Mouse (Mus musculus): ENCODE results near the gene Spaca6. TPM values are rescaled to one million over a fixed set of nuclear protein-coding genes. Genes with fewer than 3 reads are reported as not detected.

Spaca6 gene
- polyA plus RNA-seq, 1 experiment from 2014 or later: 14.4 TPM

GRCm38 (mm10) chr17:17830731-17831130 is 3.8 kb downstream of the Spaca6 start:
- peaks cover 34% of the 10 kb centered on the region for H3K4me1 ChIP-seq (replicated peaks; ENCODE audit: insufficient read depth, low read length)
- peak overlapping the region; percentile 86; the same call in 1 of the 2 replicates for H3K9ac ChIP-seq (ENCODE audit: low read depth, low read length)
- H3K27ac ChIP-seq: no peak overlapping the region
- no peak for ATAC-seq (replicated peaks; ENCODE audit: low FRiP score, low read depth)
- no peaks in the 10 kb centered on the region for H3K9me3 ChIP-seq (replicated peaks; ENCODE audit: low read length)
- H3K36me3 ChIP-seq (ENCODE audit: insufficient read depth, low read length): no peaks in the 10 kb centered on the region
- no peak for TF ChIP-seq CTCF (IDR thresholded peaks at IDR 0.05; ENCODE audit: low read depth)
- H3K27me3 ChIP-seq (ENCODE audit: insufficient read depth, low read length): no peaks in the 10 kb centered on the region
- peak overlapping the region; percentile 94 for H3K4me2 ChIP-seq (ENCODE audit: low read length)
- no peak for DNase-seq (ENCODE audit: low spot score)
- H3K4me3 ChIP-seq (replicated peaks; ENCODE audit: low read depth, low read length): 0 out of 2 replicates have a peak overlapping the region, but pooled peaks have one; percentile 82
- 40% methylated on average over 7 of the region's 7 CpGs for WGBS

GRCm38 (mm10) chr17:17834896-17835295 is 7.9 kb downstream of the Spaca6 start:
- WGBS: 0% methylated on average over 1 of the region's 1 CpGs
- Histone ChIP-seq H3K4me2 (ENCODE audit: low read length) (no peak overlapping the region), H3K9me3 (replicated peaks; ENCODE audit: low read length) (no peaks in the 10 kb centered on the region), H3K4me1 (replicated peaks; ENCODE audit: insufficient read depth, low read length) (peaks cover 35% of the 10 kb centered on the region), H3K27ac (peak overlapping the region; percentile 15; the same call in 1 of the 2 replicates), H3K4me3 (replicated peaks; ENCODE audit: low read depth, low read length) (no peak overlapping the region), H3K36me3 (ENCODE audit: insufficient read depth, low read length) (0 out of 2 replicates have a peak, but pooled peaks cover 7% of the 10 kb centered on the region), H3K27me3 (ENCODE audit: insufficient read depth, low read length) (no peaks in the 10 kb centered on the region), H3K9ac (ENCODE audit: low read depth, low read length) (no peak overlapping the region)
- TF ChIP-seq CTCF (IDR thresholded peaks at IDR 0.05; ENCODE audit: low read depth): no peak
- ATAC-seq (replicated peaks; ENCODE audit: low FRiP score, low read depth): no peak
- peak; percentile 45 for DNase-seq (ENCODE audit: low spot score)

GRCm38 (mm10) chr17:17836101-17836500 is 9.1 kb downstream of the Spaca6 start:
- TF ChIP-seq CTCF (IDR thresholded peaks at IDR 0.05; ENCODE audit: low read depth): no peak
- Histone ChIP-seq H3K27ac (no peak overlapping the region), H3K9ac (ENCODE audit: low read depth, low read length) (no peak overlapping the region), H3K4me2 (ENCODE audit: low read length) (no peak overlapping the region), H3K27me3 (ENCODE audit: insufficient read depth, low read length) (no peaks in the 10 kb centered on the region), H3K36me3 (ENCODE audit: insufficient read depth, low read length) (0 out of 2 replicates have a peak, but pooled peaks cover 7% of the 10 kb centered on the region), H3K4me3 (replicated peaks; ENCODE audit: low read depth, low read length) (no peak overlapping the region), H3K9me3 (replicated peaks; ENCODE audit: low read length) (no peaks in the 10 kb centered on the region), H3K4me1 (replicated peaks; ENCODE audit: insufficient read depth, low read length) (peaks cover 23% of the 10 kb centered on the region)
- WGBS: 74% methylated on average over 5 of the region's 5 CpGs
- ATAC-seq (replicated peaks; ENCODE audit: low FRiP score, low read depth): no peak
- DNase-seq (ENCODE audit: low spot score): no peak

GRCm38 (mm10) chr17:17837426-17837825 is 10.5 kb downstream of the Spaca6 start:
- peak overlapping the region; percentile 72 for H3K4me2 ChIP-seq (ENCODE audit: low read length)
- WGBS: 4% methylated on average over 13 of the region's 13 CpGs
- DNase-seq (ENCODE audit: low spot score): no peak

DNA sequence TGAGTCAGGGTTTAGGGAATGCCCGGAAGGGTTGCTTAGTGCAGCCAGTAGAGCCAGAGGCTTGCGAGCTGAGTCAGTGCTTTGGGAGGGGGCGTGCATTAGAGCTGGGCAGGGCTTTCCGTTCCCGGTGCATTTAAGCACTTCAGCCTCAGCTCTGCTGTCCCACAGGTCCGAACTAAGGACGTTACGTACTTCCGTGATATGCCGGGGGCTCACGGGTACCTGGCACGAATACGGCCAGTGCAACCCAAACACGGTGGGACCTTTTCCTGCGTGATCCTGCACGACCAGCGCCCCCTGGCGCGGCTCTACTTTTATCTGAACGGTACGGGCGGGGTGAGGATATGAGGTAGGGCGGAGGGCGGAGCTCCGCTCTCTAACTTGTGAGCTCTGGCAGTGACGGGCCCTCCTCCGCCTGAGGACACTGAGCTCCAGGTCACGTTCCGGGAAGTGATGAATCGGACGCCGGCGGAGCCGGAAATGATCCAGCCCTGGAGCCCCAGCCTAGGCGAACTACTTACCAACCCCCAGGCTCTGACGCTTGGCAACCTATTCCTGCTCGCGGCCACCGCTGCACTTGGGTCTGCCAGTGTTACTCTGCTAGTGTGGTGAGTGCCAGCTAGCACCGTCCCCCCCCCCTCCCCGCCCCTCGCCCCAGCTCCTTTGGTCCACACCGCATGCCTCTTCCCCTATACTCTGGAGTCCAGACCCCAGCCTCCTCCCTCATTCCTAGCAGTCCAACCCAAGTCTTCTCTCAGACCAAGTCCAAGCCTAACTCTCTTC is 11.2 kb downstream of the Spaca6 start:
- H3K27ac ChIP-seq: peak overlapping the region; percentile 86
- H3K27me3 ChIP-seq (ENCODE audit: insufficient read depth, low read length): no peaks in the 10 kb centered on the region
- peak; percentile 82 for TF ChIP-seq CTCF (IDR thresholded peaks at IDR 0.05; ENCODE audit: low read depth)
- peak overlapping the region; percentile 61 for H3K9ac ChIP-seq (ENCODE audit: low read depth, low read length)
- peak overlapping the region; percentile 37 for H3K4me3 ChIP-seq (replicated peaks; ENCODE audit: low read depth, low read length)
- WGBS: under 1% methylated on average over 43 of the region's 43 CpGs
- H3K36me3 ChIP-seq (ENCODE audit: insufficient read depth, low read length): 0 out of 2 replicates have a peak, but pooled peaks cover 17% of the 10 kb centered on the region
- DNase-seq (ENCODE audit: low spot score): peak; percentile 98
- H3K4me1 ChIP-seq (replicated peaks; ENCODE audit: insufficient read depth, low read length): peaks cover 18% of the 10 kb centered on the region
- no peaks in the 10 kb centered on the region for H3K9me3 ChIP-seq (replicated peaks; ENCODE audit: low read length)
- peak overlapping the region; percentile 72 for H3K4me2 ChIP-seq (ENCODE audit: low read length)
- peak; percentile 99 for ATAC-seq (replicated peaks; ENCODE audit: low FRiP score, low read depth)

More at GRCm38 (mm10) chr17:17837426-17837825, 10.5 kb downstream of the Spaca6 start:
- no peak for ATAC-seq (replicated peaks; ENCODE audit: low FRiP score, low read depth)
- peak overlapping the region; percentile 35 for H3K9ac ChIP-seq (ENCODE audit: low read depth, low read length)
- H3K36me3 ChIP-seq (ENCODE audit: insufficient read depth, low read length): 0 out of 2 replicates have a peak, but pooled peaks cover 17% of the 10 kb centered on the region
- H3K9me3 ChIP-seq (replicated peaks; ENCODE audit: low read length): no peaks in the 10 kb centered on the region
- no peak for TF ChIP-seq CTCF (IDR thresholded peaks at IDR 0.05; ENCODE audit: low read depth)
- no peaks in the 10 kb centered on the region for H3K27me3 ChIP-seq (ENCODE audit: insufficient read depth, low read length)
- peak overlapping the region; percentile 37 for H3K4me3 ChIP-seq (replicated peaks; ENCODE audit: low read depth, low read length)
- H3K27ac ChIP-seq: peak overlapping the region; percentile 86
- peaks cover 18% of the 10 kb centered on the region for H3K4me1 ChIP-seq (replicated peaks; ENCODE audit: insufficient read depth, low read length)

GRCm38 (mm10) chr17:17839276-17839675 is 12.3 kb downstream of the Spaca6 start:
- Histone ChIP-seq H3K36me3 (ENCODE audit: insufficient read depth, low read length) (0 out of 2 replicates have a peak, but pooled peaks cover 17% of the 10 kb centered on the region), H3K27ac (no peak overlapping the region), H3K9me3 (replicated peaks; ENCODE audit: low read length) (no peaks in the 10 kb centered on the region), H3K4me3 (replicated peaks; ENCODE audit: low read depth, low read length) (no peak overlapping the region), H3K27me3 (ENCODE audit: insufficient read depth, low read length) (no peaks in the 10 kb centered on the region), H3K9ac (ENCODE audit: low read depth, low read length) (no peak overlapping the region), H3K4me1 (replicated peaks; ENCODE audit: insufficient read depth, low read length) (peaks cover 17% of the 10 kb centered on the region), H3K4me2 (ENCODE audit: low read length) (no peak overlapping the region)
- DNase-seq (ENCODE audit: low spot score) (no peak), ATAC-seq (replicated peaks; ENCODE audit: low FRiP score, low read depth) (no peak)
- TF ChIP-seq CTCF (IDR thresholded peaks at IDR 0.05; ENCODE audit: low read depth): no peak
- WGBS: 92% methylated on average over 2 of the region's 2 CpGs
